Mouse (Mus musculus) limb, embryonic 14.5 days (tissue): ENCODE measurements around the gene Aebp1. TPM values are rescaled to one million over a fixed set of nuclear protein-coding genes. Genes with fewer than 3 reads are reported as not detected.

Experiments
- ATAC-seq: fragments of 200-750 bp; cut with Nextera tagmentation; 2 replicates; pipeline ENCODE4 v1.8.0; 2017; ENCODE audit warnings: low read depth, moderate number of reproducible peaks, moderate TSS enrichment; ENCODE audit not compliant: low FRiP score
- DNase-seq: peaks from one replicate; pipeline ENCODE4 v3.0.0-alpha.2; 2015; ENCODE audit warnings: low spot score
- H3K27ac ChIP-seq: fragments of 300-500 bp; sonication (generic); replicated peaks from 2 replicates; pipeline ENCODE4 v1.5.1; 2014; ENCODE audit warnings: low read depth, mild to moderate bottlenecking, low read length, moderate library complexity, mixed read lengths
- H3K27me3 ChIP-seq: fragments of 300-500 bp; sonication (generic); 2 replicates; pipeline ENCODE4 v1.6.1; 2014; ENCODE audit warnings: low read length, mixed read lengths; ENCODE audit not compliant: control insufficient read depth, insufficient read depth
- H3K36me3 ChIP-seq: fragments of 300-500 bp; sonication (generic); 2 replicates; pipeline ENCODE4 v1.6.1; 2014; ENCODE audit warnings: mild to moderate bottlenecking, low read length, moderate library complexity, mixed read lengths; ENCODE audit not compliant: control insufficient read depth, insufficient read depth
- H3K4me1 ChIP-seq: fragments of 300-500 bp; sonication (generic); 2 replicates; pipeline ENCODE4 v1.6.1; 2014; ENCODE audit warnings: antibody characterized with exemption, low read length, mixed read lengths; ENCODE audit not compliant: control insufficient read depth, insufficient read depth
- H3K4me2 ChIP-seq: fragments of 300-500 bp; sonication (generic); replicated peaks from 2 replicates; pipeline ENCODE4 v1.6.1; 2014; ENCODE audit warnings: low read depth, mild to moderate bottlenecking, low read length, moderate library complexity; ENCODE audit not compliant: severe bottlenecking
- H3K4me3 ChIP-seq: fragments of 300-500 bp; sonication (generic); replicated peaks from 2 replicates; pipeline ENCODE4 v1.5.1; 2014; ENCODE audit warnings: low read length
- H3K9ac ChIP-seq: fragments of 300-500 bp; sonication (generic); 2 replicates; pipeline ENCODE4 v1.6.1; 2014; ENCODE audit warnings: mild to moderate bottlenecking, low read depth, low read length, moderate library complexity; ENCODE audit not compliant: severe bottlenecking
- H3K9me3 ChIP-seq: fragments of 300-500 bp; sonication (generic); 2 replicates; pipeline ENCODE4 v1.6.1; 2016; ENCODE audit warnings: low read length; ENCODE audit not compliant: control insufficient read depth
- POLR2A ChIP-seq: fragments of 200-500 bp; IDR thresholded peaks from 2 replicates; pipeline ENCODE4 v1.8.0; 2012; ENCODE audit warnings: inconsistent platforms, mild to moderate bottlenecking, moderate library complexity, borderline replicate concordance; ENCODE audit not compliant: insufficient read depth, insufficient read length; ENCODE audit errors: extremely low read depth
- WGBS: fragments of 180-500 bp; shearing (Covaris S2); extraction: QIAGEN DNeasy Blood & Tissue Kit; methylation state at CpG from one replicate; pipeline ENCODE4 v1.1.7; 2014; 5-methylcytosine and 5-hydroxymethylcytosine counted together
- polyA plus RNA-seq, 2 experiments: library from polyadenylated mRNA; depleted of rRNA in 1 of 2; stranded (reverse) in 1 of 2; unstranded in 1 of 2; fragments of >200 nt; fragmentation: Nextera tagmentation in 1 of 2; extraction: Ambion mirVana in 1 of 2; gene quantifications; 2 replicates each; pipeline versions ENCODE4 v1.2.1 to v1.2.3; 2012 to 2014

Aebp1 gene
- polyA plus RNA-seq, 2 experiments, result 51.7 to 60.6 TPM

- Histone ChIP-seq H3K27ac (no peak overlapping the region), H3K9ac (no peak overlapping the region), H3K27me3 (no peaks in the 10 kb centered on the region), H3K4me2 (no peak overlapping the region), H3K4me3 (no peak overlapping the region), H3K36me3 (no peaks in the 10 kb centered on the region), H3K4me1 (peaks cover 15% of the 10 kb centered on the region), H3K9me3 (no peaks in the 10 kb centered on the region)
- no peak for TF ChIP-seq POLR2A
- ATAC-seq (no peak), DNase-seq (peak; percentile 49)
- WGBS, result 26% methylated on average over 6 of the region's 6 CpGs
These were observed 13.0 kb upstream of the Aebp1 start for GRCm38 (mm10) chr11:5848741-5849140.

GRCm38 (mm10) chr11:5849316-5849715 is 12.4 kb upstream of the Aebp1 start:
- no peaks in the 10 kb centered on the region for H3K9me3 ChIP-seq
- no peak overlapping the region for H3K27ac ChIP-seq
- H3K4me1 ChIP-seq, result peaks cover 15% of the 10 kb centered on the region
- TF ChIP-seq POLR2A, result no peak
- 56% methylated on average over 2 of the region's 2 CpGs for WGBS
- H3K9ac ChIP-seq, result no peak overlapping the region
- H3K27me3 ChIP-seq, result no peaks in the 10 kb centered on the region
- no peak for DNase-seq
- no peaks in the 10 kb centered on the region for H3K36me3 ChIP-seq
- ATAC-seq, result no peak
- no peak overlapping the region for H3K4me2 ChIP-seq
- no peak overlapping the region for H3K4me3 ChIP-seq

GRCm38 (mm10) chr11:5850452-5850851 is 11.3 kb upstream of the Aebp1 start:
- no peaks in the 10 kb centered on the region for H3K9me3 ChIP-seq
- no peak overlapping the region for H3K27ac ChIP-seq
- no peak overlapping the region for H3K4me3 ChIP-seq
- no peaks in the 10 kb centered on the region for H3K27me3 ChIP-seq
- no peak overlapping the region for H3K4me2 ChIP-seq
- no peak overlapping the region for H3K9ac ChIP-seq
- no peak for ATAC-seq
- no peak for TF ChIP-seq POLR2A
- no peaks in the 10 kb centered on the region for H3K36me3 ChIP-seq
- peaks cover 16% of the 10 kb centered on the region for H3K4me1 ChIP-seq
- DNase-seq, result no peak
- WGBS, result 57% methylated on average over 5 of the region's 5 CpGs

GRCm38 (mm10) chr11:5851021-5851736 is 10.6 kb upstream of the Aebp1 start:
- H3K9ac ChIP-seq, result no peak overlapping the region
- no peak overlapping the region for H3K4me3 ChIP-seq
- ATAC-seq, result no peak
- no peaks in the 10 kb centered on the region for H3K36me3 ChIP-seq
- no peaks in the 10 kb centered on the region for H3K9me3 ChIP-seq
- H3K4me1 ChIP-seq, result peaks cover 23% of the 10 kb centered on the region
- 0 out of 2 replicates have a peak overlapping the region, but pooled peaks have one; percentile 1 for H3K27ac ChIP-seq
- no peak for DNase-seq
- H3K4me2 ChIP-seq, result no peak overlapping the region
- no peak for TF ChIP-seq POLR2A
- 64% methylated on average over 4 of the region's 4 CpGs for WGBS
- no peaks in the 10 kb centered on the region for H3K27me3 ChIP-seq

GRCm38 (mm10) chr11:5852314-5852713 is 9.4 kb upstream of the Aebp1 start:
- H3K4me3 ChIP-seq, result no peak overlapping the region
- H3K27ac ChIP-seq, result no peak overlapping the region
- no peaks in the 10 kb centered on the region for H3K27me3 ChIP-seq
- TF ChIP-seq POLR2A, result no peak
- peaks cover 29% of the 10 kb centered on the region for H3K4me1 ChIP-seq
- ATAC-seq (no peak), DNase-seq (no peak)
- H3K4me2 ChIP-seq, result no peak overlapping the region
- no peaks in the 10 kb centered on the region for H3K36me3 ChIP-seq
- no peak overlapping the region for H3K9ac ChIP-seq
- WGBS, result 11% methylated on average over 1 of the region's 1 CpGs
- H3K9me3 ChIP-seq, result no peaks in the 10 kb centered on the region

- H3K27ac ChIP-seq, result peak overlapping the region; percentile 70
- H3K27me3 ChIP-seq, result no peaks in the 10 kb centered on the region
- no peak overlapping the region for H3K4me3 ChIP-seq
- H3K4me2 ChIP-seq, result no peak overlapping the region
- ATAC-seq (peak; percentile 36), DNase-seq (no peak)
- H3K9ac ChIP-seq, result 0 out of 2 replicates have a peak overlapping the region, but pooled peaks have one; percentile 25
- peaks cover 17% of the 10 kb centered on the region; the same call in 1 of the 2 replicates for H3K4me1 ChIP-seq
- no peaks in the 10 kb centered on the region for H3K36me3 ChIP-seq
- H3K9me3 ChIP-seq, result no peaks in the 10 kb centered on the region
- TF ChIP-seq POLR2A, result no peak
These were observed 6.3 kb upstream of the Aebp1 start for GRCm38 (mm10) chr11:5855481-5855880.
